ENCODE assay signal across 8 mouse cellular contexts in the genomic region with DNA sequence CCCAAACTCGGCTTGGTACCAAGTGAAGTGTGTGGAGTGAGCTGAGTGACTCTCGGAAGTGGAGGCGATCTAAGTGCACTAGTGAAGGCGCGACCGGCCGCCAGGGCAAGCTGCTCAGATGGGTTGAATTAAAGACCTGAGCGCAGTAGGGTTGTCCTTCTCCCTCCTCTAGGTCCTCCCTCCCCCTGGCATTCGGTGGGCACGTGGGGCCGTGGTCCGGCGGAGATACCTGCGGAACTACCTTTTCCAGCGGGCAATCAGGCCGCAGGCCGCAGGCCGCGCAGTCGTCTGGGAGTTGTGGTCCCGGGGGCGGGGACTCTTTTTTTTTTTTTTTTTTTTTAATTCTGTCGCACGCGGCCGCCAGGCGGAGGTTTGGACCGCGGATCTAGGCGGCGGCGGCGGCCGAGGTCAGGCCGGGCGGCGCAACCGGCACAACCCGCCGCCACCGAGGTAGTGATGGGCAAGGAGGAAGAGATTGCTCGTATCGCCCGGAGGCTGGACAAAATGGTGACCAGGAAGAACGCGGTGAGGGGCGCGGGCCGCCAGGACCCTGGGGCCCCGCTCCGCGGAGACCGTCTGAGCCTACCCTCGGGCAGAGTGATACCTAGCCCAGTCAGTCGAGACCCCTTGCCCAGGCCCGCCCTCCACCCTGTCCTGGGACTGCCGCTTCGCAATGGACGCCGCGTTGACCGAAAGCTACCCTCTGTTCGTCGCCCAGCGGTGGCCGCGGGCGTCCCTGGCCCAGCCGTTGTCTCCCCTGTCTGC. TPM values are rescaled to one million over a fixed set of nuclear protein-coding genes. Genes with fewer than 3 reads are reported as not detected.
A peak's percentile ranks its signal among the peaks of the same experiment; 100 is the strongest.
DNase-seq lines count a peak whose midpoint lies in the region; ATAC-seq and TF ChIP-seq lines count a peak whose summit lies in the region.

TSS of gene Tcea2 (plus strand) at position 360 of the 765 bp plus-strand sequence.

- no peak; the same call in 1 of the 2 replicates for TF ChIP-seq RAD21 in MEL (IDR thresholded peaks at IDR 0.05; ENCODE audit: low read depth, low read length)

- under 1% methylated on average over 53 of the region's 69 CpGs for WGBS in lung, postnatal 0 days

- H3K79me2 ChIP-seq in MEL (ENCODE audit: control insufficient read depth, insufficient read depth, low read length, poor library complexity), result peaks cover 6% of the 10 kb centered on the region; the same call in 1 of the 2 replicates

- no peak for TF ChIP-seq EP300 in MEL (IDR thresholded peaks at IDR 0.05; ENCODE audit: low read depth in 1 of 2, low read length in 2 of 2)
- TF ChIP-seq EP300 in lung, postnatal 0 days (IDR thresholded peaks at IDR 0.05), result no peak

- TF ChIP-seq POLR2A in MEL (IDR thresholded peaks at IDR 0.05; ENCODE audit: control insufficient read depth in 1 of 2, insufficient read depth in 1 of 2, low read depth in 1 of 2, low read length in 2 of 2, poor library complexity in 1 of 2), result peak; percentile 69 to 70; a peak in 3 of 4 replicates

- peak within 1 kb of the TSS; percentile 55 for H3K27ac ChIP-seq in MEL (ENCODE audit: control insufficient read depth, low read depth, low read length)
- no peak within 1 kb of the TSS for H3K27ac ChIP-seq in lung, postnatal 0 days (ENCODE audit: low read length)

- H3K4me2 ChIP-seq in lung, postnatal 0 days (replicated peaks; ENCODE audit: low read depth, low read length), result peak within 1 kb of the TSS; percentile 98

- peak within 1 kb of the TSS; percentile 60 to 72 for H3K4me3 ChIP-seq in MEL (ENCODE audit: control insufficient read depth in 1 of 2, insufficient read depth in 1 of 2, low read depth in 2 of 2, low read length in 2 of 2)
- peak within 1 kb of the TSS; percentile 59 for H3K4me3 ChIP-seq in lung, postnatal 0 days (ENCODE audit: low read depth, low read length)

- H3K4me1 ChIP-seq in MEL (ENCODE audit: control insufficient read depth in 1 of 2, insufficient read depth in 2 of 2, low read length in 2 of 2), result peaks cover 3 to 32% of the 10 kb centered on the region in 2 experiments
- H3K4me1 ChIP-seq in lung, postnatal 0 days (ENCODE audit: insufficient read depth, low read depth, low read length), result peaks cover 5% of the 10 kb centered on the region; the same call in 1 of the 2 replicates

- H3K9ac ChIP-seq in MEL (ENCODE audit: control insufficient read depth, low read depth, low read length, poor library complexity, severe bottlenecking), result peak within 1 kb of the TSS; percentile 85
- H3K9ac ChIP-seq in lung, postnatal 0 days (replicated peaks; ENCODE audit: low read depth), result peak within 1 kb of the TSS; percentile 63

- TF ChIP-seq CTCF in MEL (IDR thresholded peaks at IDR 0.05 in 2 of 3, conservative IDR thresholded peaks at IDR 0.05 in 1 of 3; ENCODE audit: control insufficient read depth in 1 of 3, insufficient read depth in 1 of 3, low read depth in 2 of 3, low read length in 3 of 3, poor library complexity in 1 of 3, severe bottlenecking in 1 of 3), result peak in 2 of 3 experiments; percentile 15 to 32; a peak in 4 of 6 replicates
- TF ChIP-seq CTCF in lung, postnatal 0 days (IDR thresholded peaks at IDR 0.05), result peak; percentile 36

- no peaks in the 10 kb centered on the region for H3K27me3 ChIP-seq in MEL (ENCODE audit: control insufficient read depth in 1 of 2, insufficient read depth in 2 of 2, low read length in 2 of 2)
- no peaks in the 10 kb centered on the region for H3K27me3 ChIP-seq in lung, postnatal 0 days (replicated peaks; ENCODE audit: insufficient read depth, low read length)

- H3K36me3 ChIP-seq in MEL (ENCODE audit: control insufficient read depth in 1 of 2, insufficient read depth in 2 of 2, low read length in 2 of 2), result peaks cover 0 to 19% of the 10 kb centered on the region in 2 experiments; a peak in 2 of 4 replicates
- no peaks in the 10 kb centered on the region for H3K36me3 ChIP-seq in lung, postnatal 0 days (ENCODE audit: insufficient read depth, low read length)

- no peaks in the 10 kb centered on the region for H3K9me3 ChIP-seq in MEL (replicated peaks; ENCODE audit: insufficient read depth, low read length)
- H3K9me3 ChIP-seq in lung, postnatal 0 days (ENCODE audit: low read length), result no peaks in the 10 kb centered on the region

- peak; percentile 83 for DNase-seq in MEL (ENCODE audit: low read depth, low spot score)
- peak; percentile 86 for DNase-seq in cerebellum, adult 11-12 months
- peak; percentile 77 for DNase-seq in forelimb bud, embryonic 11.5 days (ENCODE audit: low read depth, low spot score)
- DNase-seq in layer of hippocampus, postnatal 10 days (ENCODE audit: low spot score in 2 of 2), result peak; percentile 71 to 77
- DNase-seq in lung, postnatal 0 days (ENCODE audit: low spot score), result peak; percentile 82
- DNase-seq in ovary, postnatal 36 days (ENCODE audit: low spot score), result peak; percentile 76
- peak; percentile 70 for DNase-seq in thymus, postnatal 25 days

- ATAC-seq in hematopoietic stem cell, adult 5-6 weeks (replicated peaks in 1 of 2; ENCODE audit: insufficient read depth in 1 of 2, low FRiP score in 2 of 2, low TSS enrichment in 1 of 2, low read depth in 1 of 2, poor library complexity in 2 of 2, severe bottlenecking in 2 of 2), result peak; percentile 38 to 52
- ATAC-seq in lung, postnatal 0 days, result peak; percentile 48

TF ChIP-seq in MEL, 35 proteins besides CTCF, POLR2A, EP300 and RAD21:
- TF ChIP-seq MAZ (IDR thresholded peaks at IDR 0.05; ENCODE audit: low read depth, low read length) (no peak; the same call in 1 of the 2 replicates), ETS1 (IDR thresholded peaks at IDR 0.05; ENCODE audit: low read depth, low read length) (peak; percentile 63; the same call in 1 of the 2 replicates), NRF1 (IDR thresholded peaks at IDR 0.05; ENCODE audit: insufficient read depth, low read depth, low read length, poor library complexity, severe bottlenecking) (peak; percentile 41; the same call in 1 of the 2 replicates), SIN3A (IDR thresholded peaks at IDR 0.05; ENCODE audit: low read length) (peak; percentile 92), GABPA (IDR thresholded peaks at IDR 0.05; ENCODE audit: low read depth, low read length) (no peak), MYC (IDR thresholded peaks at IDR 0.05; ENCODE audit: low read depth, low read length) (peak; percentile 90), KAT2A (conservative IDR thresholded peaks at IDR 0.05; ENCODE audit: low read depth, low read length) (peak; percentile 75; the same call in 1 of the 2 replicates), MXI1 (IDR thresholded peaks at IDR 0.05; ENCODE audit: low read depth, low read length) (peak; percentile 93), BHLHE40 (IDR thresholded peaks at IDR 0.05; ENCODE audit: borderline replicate concordance, low read depth, low read length) (0 out of 2 replicates have a peak, but pooled peaks have one; percentile 39), USF1 (IDR thresholded peaks at IDR 0.05; ENCODE audit: low read depth, low read length) (peak; percentile 79), MAFK (IDR thresholded peaks at IDR 0.05; ENCODE audit: borderline replicate concordance, low read depth, low read length) (no peak), POLR2AphosphoS2 (IDR thresholded peaks at IDR 0.05; ENCODE audit: low read length) (no peak), UBTF (IDR thresholded peaks at IDR 0.05; ENCODE audit: borderline replicate concordance, insufficient read depth, low read depth, low read length) (no peak), MAX (IDR thresholded peaks at IDR 0.05; ENCODE audit: low read length) (peak; percentile 87), ELF1 (IDR thresholded peaks at IDR 0.05; ENCODE audit: low read depth, low read length) (peak; percentile 51; the same call in 1 of the 2 replicates), TCF12 (IDR thresholded peaks at IDR 0.05; ENCODE audit: low read depth, low read length) (peak; percentile 71), SMC3 (IDR thresholded peaks at IDR 0.05; ENCODE audit: low read depth, low read length) (peak; percentile 28; the same call in 1 of the 2 replicates), HCFC1 (IDR thresholded peaks at IDR 0.05; ENCODE audit: low read depth, low read length) (peak; percentile 95), CHD2 (IDR thresholded peaks at IDR 0.05; ENCODE audit: low read length) (no peak), ZKSCAN1 (IDR thresholded peaks at IDR 0.05; ENCODE audit: low read depth, low read length) (peak; percentile 80; the same call in 1 of the 2 replicates), NELFE (IDR thresholded peaks at IDR 0.05; ENCODE audit: low read depth, low read length) (peak; percentile 80), ZMIZ1 (IDR thresholded peaks at IDR 0.05; ENCODE audit: low read depth, low read length) (peak; percentile 61; the same call in 1 of the 2 replicates), ZNF384 (IDR thresholded peaks at IDR 0.05; ENCODE audit: low read depth, low read length) (peak; percentile 99)

RNA-seq across cellular contexts. Expression of gene Tcea2, which starts in this region (rescaled TPM):
- 6.7 and 7.3 TPM in 2 replicates for total RNA-seq in MEL (2012; rRNA removed)
- polyA plus RNA-seq in MEL (2012; ENCODE audit: insufficient read depth in 1 of 2, insufficient read length in 2 of 2, low read depth in 1 of 2, low replicate concordance in 2 of 2, missing spikeins in 1 of 2), result 10 to 100 TPM in 1 of 2 experiments, not detected in 1; 17.0 TPM
- 9.1 and 22.7 TPM in 2 replicates for total RNA-seq in hematopoietic stem cell, adult 5-6 weeks (2017)
- 10 to 100 TPM; 49.9 to 58.4 TPM for total RNA-seq in layer of hippocampus, postnatal 10 days (2021)
- polyA plus RNA-seq in lung, postnatal 0 days (2015; fragmentation: Nextera tagmentation; extraction: Ambion mirVana), result 14.1 and 15.3 TPM in 2 replicates
